Mouse (Mus musculus): ENCODE measurements around the gene Ppp1r37.
A peak's percentile ranks its signal among the peaks of the same experiment; 100 is the strongest.

Gene Ppp1r37

DNA sequence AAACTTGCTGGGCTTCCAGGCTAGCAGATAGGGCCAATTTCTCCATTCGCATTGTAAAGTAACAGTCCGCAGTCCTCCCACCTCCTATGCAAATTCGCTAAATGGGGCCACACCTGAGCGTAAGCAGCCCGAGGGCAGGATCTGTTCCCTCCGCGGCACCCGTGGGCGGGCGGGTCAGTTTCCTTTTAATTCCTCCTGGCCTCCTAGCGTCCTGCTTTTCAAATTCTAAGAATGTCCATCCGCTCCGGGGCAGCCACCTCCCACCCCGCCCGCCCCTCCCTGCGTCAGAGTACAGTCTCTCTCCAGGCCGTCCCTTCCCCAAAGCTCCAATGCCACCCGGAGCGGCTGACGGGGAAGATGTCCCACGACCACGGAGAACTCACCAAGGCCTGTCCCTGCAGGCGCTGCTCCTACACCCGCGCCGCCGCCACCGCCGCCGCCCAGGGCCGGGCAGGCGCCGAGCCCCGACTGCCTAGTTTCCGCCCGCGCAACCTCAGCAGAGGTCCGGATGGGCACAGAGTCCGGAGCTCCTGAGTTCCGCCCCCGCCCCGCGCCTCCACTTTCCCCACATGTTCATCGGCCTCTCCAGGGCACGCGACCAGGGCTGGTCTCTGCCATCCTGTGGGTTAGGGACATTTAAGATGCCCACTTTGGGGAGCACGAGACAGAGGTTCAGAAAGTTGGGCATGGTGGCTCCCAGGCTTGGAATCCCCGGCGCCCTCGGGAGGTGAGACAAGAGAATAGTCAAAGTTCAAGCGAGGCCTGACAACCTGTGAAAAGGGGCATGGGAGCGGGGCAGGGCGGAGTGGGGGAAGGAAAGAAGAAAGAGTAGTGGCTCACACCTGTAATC, 10.3 kb upstream of the Ppp1r37 start:
- DNase-seq (ENCODE audit: low read depth, low spot score): peak; percentile 85

- DNase-seq (ENCODE audit: low read depth, low spot score): peak; percentile 66
These were observed 6.8 kb upstream of the Ppp1r37 start for GRCm38 (mm10) chr7:19569647-19570046.

GRCm38 (mm10) chr7:19567426-19567825, 4.5 kb upstream of the Ppp1r37 start:
- DNase-seq (ENCODE audit: low read depth, low spot score): no peak

DNA sequence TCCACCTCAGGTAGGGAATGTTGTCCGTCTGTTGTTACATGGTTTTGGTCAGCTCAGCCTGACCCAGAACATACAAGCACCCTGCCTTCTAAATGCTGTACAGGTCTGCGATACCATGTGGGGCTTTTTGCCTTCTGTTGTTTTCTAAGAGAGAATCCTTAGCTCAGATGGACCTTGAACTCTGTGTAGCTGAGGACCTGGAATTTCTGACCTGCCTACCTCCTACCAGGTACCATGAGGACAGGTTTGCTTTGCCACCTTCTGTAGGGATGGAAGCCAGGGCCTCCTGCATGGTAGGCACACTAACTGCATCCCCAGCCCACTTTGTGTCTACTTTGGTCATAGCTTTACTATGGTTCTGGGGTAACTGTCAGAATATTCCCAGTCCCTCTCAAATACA, 2.9 kb upstream of the Ppp1r37 start:
- DNase-seq (ENCODE audit: low read depth, low spot score): no peak

DNA sequence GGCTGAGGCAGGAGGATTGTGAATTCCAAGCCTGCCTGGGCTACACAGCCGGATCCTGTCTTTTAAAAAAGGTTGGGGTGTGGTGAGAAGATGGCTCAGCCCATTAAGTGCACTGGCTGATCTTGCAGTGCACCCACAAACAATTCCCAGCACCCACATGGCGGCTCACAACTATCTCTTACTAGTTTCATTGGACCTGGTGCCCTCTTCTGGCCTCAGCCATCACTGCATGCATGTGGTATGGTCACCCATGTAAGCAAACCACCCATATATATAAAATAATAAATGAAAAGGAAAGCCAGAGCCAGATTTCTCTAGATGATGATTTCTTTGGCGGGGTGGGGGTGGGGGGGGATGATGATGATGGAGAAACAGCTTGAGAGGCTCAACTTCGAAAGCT, 1.6 kb upstream of the Ppp1r37 start:
- peak; percentile 69 for DNase-seq (ENCODE audit: low read depth, low spot score)

DNA sequence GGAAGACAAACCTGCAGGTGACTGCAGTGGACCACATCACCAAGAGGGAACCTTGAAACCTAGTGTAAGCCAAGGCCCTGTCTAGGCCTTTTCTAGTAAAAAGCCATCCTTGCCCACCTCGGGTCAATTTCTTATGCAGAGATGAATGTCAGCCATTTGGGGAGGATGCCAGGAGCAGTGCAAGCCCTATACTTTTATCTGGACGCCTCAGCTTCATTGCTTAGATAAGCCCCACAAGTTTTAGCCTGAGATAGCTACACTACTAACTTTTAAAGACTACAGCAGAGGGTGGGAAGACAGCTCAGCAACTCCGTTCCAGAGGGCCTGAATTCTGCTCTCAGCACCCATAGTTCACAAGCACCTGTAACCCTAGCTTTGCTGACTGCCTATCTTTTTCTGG, 1.0 kb upstream of the Ppp1r37 start:
- DNase-seq (ENCODE audit: low read depth, low spot score): no peak

- peak; percentile 95 for DNase-seq (ENCODE audit: low read depth, low spot score)
These were observed 872 bp downstream of the Ppp1r37 start for GRCm38 (mm10) chr7:19561765-19562642.

- DNase-seq (ENCODE audit: low read depth, low spot score): no peak
These were observed 1.5 kb downstream of the Ppp1r37 start for GRCm38 (mm10) chr7:19561431-19561764.

GRCm38 (mm10) chr7:19560491-19561260, 2.2 kb downstream of the Ppp1r37 start:
- no peak for DNase-seq (ENCODE audit: low read depth, low spot score)

- peak; percentile 60 for DNase-seq (ENCODE audit: low read depth, low spot score)
These were observed 3.9 kb downstream of the Ppp1r37 start for GRCm38 (mm10) chr7:19558965-19559364.

DNA sequence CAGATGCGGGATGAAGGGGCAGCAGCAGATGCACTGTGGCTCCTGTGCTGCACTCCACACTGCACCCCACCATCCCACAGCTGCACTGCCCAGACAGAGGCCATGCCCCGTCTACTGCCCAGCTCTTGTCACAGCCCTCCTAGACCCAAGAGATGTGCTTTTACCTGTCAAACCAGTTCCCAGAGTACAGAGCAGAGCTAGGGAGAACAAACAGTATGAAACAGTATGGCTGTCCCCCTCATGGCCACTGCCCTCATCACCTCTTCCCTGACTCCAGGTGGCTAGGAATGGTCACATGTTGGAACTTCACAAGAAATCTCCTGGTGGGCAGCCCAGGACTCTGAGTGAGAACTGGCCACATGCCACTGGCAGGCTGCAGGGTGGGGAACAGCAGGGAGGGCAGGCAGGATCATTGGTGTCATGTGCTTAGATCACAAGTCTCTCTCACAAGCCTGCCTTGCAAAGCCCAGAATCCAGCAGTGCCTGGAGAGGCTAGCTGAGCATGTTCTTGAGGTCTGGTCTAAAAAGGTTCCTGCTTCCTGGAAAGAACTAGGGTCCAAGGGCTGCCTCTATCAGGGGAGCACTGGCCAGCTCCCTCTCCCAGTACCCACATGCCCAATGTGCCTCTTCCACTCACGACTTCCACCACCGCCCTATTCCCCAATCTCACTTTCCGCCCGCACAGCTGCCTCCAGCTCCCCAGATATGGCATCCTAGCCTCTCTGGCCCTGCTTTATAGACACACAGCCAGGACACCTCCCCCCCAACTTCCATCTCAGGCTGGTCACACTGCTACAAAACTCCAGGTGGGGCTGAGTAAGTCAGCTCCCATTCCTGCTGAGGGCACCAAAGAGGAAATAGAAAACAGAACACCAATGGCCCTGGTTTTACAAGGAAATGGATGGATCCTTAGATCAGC, 4.6 kb downstream of the Ppp1r37 start:
- DNase-seq (ENCODE audit: low read depth, low spot score): no peak

DNA sequence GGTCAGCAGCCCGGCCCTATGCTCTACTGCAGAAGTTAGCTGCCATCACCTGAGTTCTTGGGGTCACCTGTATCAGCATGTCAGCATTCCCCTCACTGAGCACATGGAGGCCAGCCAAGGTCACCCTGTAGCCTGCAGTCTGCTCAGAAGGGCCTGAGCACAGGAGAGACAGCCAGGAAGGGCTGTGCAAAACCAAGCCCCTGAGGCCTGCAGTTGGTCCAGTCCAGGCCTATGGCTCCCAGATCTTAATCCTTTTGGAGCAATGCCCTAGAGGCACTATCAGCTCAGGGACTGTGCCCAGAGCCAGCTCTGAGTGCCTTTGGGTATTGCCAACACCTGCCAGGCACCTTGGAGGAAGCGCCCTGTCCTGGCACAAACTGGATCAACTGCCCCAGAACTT, 5.8 kb downstream of the Ppp1r37 start:
- DNase-seq (ENCODE audit: low read depth, low spot score): no peak

DNA sequence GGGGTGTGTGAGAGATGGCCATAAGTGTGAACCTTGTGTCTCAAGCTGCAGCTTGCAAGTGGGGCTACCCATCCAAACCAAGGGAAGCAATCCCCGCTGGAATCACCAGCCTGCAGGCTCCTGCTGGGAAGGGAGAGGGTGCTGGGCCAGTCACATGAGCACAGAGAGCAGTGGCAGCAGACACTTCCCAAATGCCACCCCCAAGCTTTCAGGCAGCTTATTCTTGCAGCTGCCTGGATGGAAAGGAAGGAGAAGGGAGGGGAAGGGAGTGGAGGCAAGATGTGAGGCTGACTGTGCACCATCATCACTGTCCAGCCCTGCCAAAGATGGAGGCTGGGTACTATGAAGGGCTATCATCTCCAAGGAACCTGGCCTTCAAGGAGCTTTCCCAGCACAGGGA, 8.7 kb downstream of the Ppp1r37 start:
- no peak for DNase-seq (ENCODE audit: low read depth, low spot score)

GRCm38 (mm10) chr7:19552443-19552842, 10.4 kb downstream of the Ppp1r37 start:
- DNase-seq (ENCODE audit: low read depth, low spot score): no peak

- no peak for DNase-seq (ENCODE audit: low read depth, low spot score)
These were observed 11.2 kb downstream of the Ppp1r37 start for GRCm38 (mm10) chr7:19551634-19552033.

DNA sequence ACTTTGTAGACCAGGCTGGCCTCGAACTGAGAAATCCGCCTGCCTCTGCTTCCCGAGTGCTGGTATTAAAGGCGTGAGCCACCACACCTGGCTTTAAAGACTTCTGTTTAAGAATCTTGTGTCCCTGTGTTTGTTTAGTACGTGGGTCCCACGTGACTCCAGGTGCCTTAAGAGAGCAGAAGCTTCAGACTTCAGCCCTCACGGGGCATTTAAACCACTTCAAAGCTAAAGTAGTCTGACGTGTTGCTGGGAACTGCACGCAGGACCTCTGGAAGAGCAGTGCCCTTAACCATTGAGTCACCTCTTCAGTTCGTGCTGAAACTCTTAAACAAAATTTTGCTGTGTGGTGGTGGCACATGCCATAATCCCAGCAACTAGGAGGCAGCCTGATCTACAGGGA, 13.5 kb downstream of the Ppp1r37 start:
- DNase-seq (ENCODE audit: low read depth, low spot score): no peak

DNA sequence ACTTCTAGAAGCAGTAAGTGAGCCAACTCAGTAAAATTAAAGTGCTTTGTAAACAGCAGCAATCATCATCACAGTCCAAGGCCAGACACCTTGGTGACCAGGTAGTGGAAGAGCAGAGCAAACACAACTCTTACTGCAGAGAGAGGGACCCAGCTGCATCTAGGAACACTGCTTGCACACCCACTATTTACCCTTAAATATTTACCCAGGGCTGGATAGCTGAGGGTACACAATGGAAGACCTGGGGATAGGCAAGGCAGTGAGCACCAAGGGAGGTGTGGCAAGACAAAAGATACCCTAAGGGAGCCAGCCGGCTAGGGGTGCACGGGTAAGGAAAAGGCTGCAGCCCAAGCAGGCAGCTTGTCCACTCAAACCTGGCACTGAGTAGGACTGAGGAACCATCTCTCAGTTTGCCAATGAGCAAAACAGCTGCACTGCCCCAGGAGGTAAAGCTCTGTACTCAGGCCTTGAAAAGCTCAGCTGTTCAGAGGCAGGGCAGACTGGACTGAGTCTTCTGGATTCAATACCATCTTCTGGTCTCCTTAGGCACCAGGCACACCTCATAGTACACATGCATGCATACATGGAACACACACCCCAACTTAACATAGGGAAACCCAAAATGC, 15.4 kb downstream of the Ppp1r37 start:
- no peak for DNase-seq (ENCODE audit: low read depth, low spot score)

DNA sequence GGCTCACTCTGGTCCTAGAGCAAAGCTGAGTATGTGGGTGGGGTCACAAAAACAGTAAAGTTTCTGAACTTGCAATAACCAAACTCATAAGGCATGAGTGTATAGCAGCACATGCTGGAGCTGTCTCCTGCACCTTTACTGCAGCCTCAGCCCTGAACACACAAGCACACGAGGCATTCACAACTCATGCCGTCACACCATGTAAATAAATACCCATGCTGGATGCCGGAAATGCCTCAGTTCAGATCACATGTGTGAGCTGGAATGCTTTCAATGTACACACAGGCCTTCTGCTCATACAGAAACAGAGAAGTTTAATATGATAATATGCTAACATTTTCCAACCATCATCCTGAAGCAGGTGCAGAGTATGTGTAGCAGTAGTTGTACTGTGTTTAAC, 16.9 kb downstream of the Ppp1r37 start:
- no peak for DNase-seq (ENCODE audit: low read depth, low spot score)

- DNase-seq (ENCODE audit: low read depth, low spot score): no peak
These were observed 19.3 kb downstream of the Ppp1r37 start for GRCm38 (mm10) chr7:19543584-19543983.

- DNase-seq (ENCODE audit: low read depth, low spot score): no peak
These were observed 20.7 kb downstream of the Ppp1r37 start for GRCm38 (mm10) chr7:19542155-19542691.
